Mouse (Mus musculus) adrenal gland, adult (tissue): ENCODE data around the gene Oser1.

Source experiments
- DNase-seq, 2 experiments: peaks; one replicate each; pipeline ENCODE4 v3.0.0; 2022 to 2023; ENCODE audit warnings: low spot score in 1 of 2; ENCODE audit not compliant: inconsistent age in 2 of 2

Gene Oser1

DNA sequence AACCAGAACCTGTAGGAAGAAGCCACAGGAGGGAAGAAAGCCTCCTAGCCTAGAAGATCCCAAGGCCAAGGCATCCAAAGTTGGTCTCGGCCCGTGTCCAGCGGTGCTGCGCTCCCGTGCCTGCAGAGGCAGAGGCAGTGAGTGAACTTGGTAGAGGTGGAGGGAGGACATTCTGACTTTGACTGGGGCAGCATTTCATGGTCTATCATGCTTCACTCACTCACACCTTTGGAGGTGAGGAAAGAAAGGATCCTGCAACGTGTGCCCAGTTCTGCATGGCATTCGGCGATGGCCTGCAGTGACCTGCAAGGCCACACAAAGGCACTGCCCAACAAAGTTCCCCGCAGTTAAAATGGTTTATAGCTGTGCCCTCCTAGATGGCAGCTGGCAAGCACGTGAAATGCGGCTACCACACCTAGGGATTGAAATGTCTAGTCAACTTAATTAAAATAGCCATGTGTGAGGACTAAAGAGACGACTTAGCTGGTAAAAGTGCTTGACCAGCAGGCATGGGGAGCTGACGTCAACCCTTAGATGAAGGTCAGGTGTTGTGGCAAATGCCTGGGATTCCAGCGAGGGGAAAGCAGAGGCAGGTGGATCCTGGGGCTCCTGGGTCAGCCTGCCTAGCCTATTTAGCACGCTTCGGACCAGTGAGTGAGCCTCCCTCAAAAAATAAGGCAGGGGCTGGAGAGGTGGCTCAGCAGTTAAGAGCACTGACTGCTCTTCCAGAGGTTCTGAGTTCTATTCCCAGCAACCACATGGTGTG is 63.5 kb downstream of the Oser1 start:
- DNase-seq, result no peak

- DNase-seq, result no peak
These were observed 65.2 kb downstream of the Oser1 start for GRCm38 (mm10) chr2:163359253-163359652.

DNA sequence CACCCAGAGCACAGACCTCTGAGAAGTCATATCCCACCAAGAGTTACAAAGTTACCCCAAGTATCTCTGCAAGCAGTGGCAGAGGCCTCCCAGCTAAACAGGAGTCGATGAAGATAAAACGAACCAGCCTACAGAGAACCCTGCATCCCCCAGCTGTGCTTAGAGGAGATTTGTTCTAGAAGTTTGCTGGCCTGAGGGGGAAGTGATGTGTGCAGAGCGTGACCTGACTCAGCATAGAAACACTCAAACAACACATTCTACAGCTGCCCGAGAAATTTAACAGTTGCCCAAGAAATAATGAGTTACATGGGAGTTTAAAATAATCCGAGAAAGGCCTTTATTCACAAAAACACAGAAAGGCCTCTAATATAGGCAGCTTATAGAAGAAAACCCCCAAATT is 65.8 kb downstream of the Oser1 start:
- no peak for DNase-seq

DNA sequence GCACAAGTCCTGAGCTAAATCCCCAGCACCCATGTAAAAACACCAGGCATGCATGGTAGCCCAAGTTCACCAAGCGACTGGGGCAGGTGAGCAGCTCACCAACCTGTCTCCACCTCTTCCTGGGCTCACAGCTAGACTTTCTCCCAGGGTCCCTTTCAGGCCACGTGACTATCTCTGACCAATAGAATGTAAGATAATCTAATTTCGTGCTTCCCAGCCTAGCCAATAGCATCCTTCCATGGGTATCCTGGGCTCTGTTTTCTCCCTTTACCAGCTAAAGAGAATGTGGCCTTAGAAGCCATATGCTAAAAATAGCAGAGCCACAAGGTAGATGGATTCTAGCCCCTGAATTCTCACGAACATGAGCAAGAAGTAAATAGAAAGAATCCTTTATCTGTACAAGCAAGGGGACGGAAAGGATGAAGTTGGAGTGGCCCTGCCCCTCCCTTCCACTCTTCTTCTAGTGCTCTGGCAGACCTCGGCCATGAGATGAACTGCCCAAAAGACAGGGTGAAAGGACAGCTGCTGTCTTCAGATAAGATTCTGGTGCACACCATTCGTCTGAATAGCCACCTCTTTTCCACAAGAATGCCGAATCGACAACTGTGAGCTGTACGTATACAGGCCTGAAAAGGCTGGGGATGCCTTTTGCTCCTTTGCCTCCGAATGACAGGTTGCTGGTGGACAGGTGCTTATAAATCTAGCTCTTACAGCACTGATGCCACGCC is 68.2 kb downstream of the Oser1 start:
- no peak for DNase-seq
